Mouse (Mus musculus): ENCODE results near the gene Pkd1l1.

DNA sequence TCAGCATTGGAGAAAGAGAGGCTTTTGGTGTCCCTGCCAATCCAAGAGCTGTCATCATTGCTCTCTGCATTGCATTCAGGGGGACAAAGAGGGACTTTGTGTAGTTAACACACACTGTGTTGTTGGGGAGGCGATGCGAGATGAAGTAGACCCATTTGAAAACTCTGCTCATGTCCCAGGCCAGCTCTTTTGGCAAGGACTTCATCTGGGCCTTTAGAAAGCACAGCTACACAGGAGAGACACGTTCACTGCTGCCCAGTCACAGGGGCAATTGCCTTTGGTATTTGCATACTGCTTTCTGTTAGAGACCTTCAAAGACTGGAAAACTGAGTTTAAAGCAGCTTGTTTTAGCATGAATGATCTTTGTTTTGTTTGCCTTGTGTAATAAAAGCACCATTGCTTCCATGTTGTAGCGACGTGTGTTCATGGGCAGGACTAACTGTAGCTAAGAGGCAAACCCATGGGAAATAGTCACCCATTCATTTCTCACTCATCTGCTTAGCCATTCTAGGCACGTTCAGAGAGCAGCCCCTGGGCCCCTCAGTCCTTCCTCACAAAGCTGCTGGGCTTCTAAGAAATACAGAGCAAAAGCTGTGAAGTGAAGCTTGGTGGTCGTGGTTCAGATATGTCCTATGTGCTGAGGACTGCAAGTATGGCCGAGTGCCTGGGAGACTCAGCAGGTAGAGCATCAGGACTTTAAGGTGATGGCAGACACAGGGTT is 109.0 kb downstream of the Pkd1l1 start:
- TF ChIP-seq CTCF (IDR thresholded peaks at IDR 0.05; ENCODE audit: borderline replicate concordance, insufficient read depth, low read depth, low read length) (no peak), POLR2A (IDR thresholded peaks at IDR 0.05; ENCODE audit: borderline replicate concordance, insufficient read depth, low read length) (no peak)

All from cerebellum, adult 2 months (tissue).